12 mouse cellular contexts compared by ENCODE assay signal in the genomic region with DNA sequence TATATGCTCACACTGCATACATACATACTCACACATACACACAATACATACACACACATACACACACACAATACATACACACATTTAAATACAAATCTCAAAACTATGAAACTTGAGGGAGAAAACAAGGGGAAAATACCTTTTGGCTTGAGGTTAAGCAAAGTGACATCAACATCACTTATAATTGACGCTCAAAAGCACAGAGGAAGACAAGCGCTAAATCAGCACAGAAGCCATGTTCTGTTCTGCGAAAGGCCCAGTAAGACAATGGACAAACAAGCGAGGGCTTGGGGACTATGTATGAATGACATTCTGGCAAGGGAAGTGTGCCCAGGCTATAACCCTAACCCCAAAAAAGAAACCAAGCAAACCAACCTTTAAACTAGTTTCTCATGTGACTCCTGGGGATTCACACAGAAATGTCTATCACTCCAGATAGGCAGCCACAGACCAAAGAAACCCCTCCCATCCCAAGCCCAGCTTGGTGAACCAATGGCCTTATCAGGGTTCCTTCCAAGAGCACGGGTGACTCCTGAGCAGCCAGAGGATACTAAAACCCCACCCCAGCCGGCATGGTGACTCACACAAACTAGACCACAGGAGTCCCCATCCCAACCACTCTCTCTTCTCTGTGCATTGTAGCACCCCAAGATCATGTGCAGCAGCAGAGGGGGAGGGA. TPM values are rescaled to one million over a fixed set of nuclear protein-coding genes. Genes with fewer than 3 reads are reported as not detected.
DNase-seq lines count a peak whose midpoint lies in the region; ATAC-seq and TF ChIP-seq lines count a peak whose summit lies in the region.
"Had no signal": no experiment of that assay in that cellular context is flagged by ENCODE, and none has a peak within 500 bp of the region (broad histone marks: within the 10 kb centered on the region; RNA-seq: fewer than 3 reads in every experiment).

No protein-coding gene starts in this region.

- no peak overlapping the region for H3K9ac ChIP-seq in liver, embryonic 14.5 days (replicated peaks)
- H3K9ac ChIP-seq: hindbrain, embryonic 14.5 days had no signal

- intact Hi-C loops in heart, postnatal 36 days (cut with DNase I), result loop anchor here (5.0 kb wide), 1 partner anchor 48 kb away; no protein-coding TSS in a partner anchor

- peak; percentile 63 for ATAC-seq in erythroblast, adult 5-6 weeks (replicated peaks; ENCODE audit: low FRiP score, poor library complexity, severe bottlenecking)
- ATAC-seq in liver, embryonic 14.5 days (ENCODE audit: insufficient read depth), result peak; percentile 87
- ATAC-seq in cerebellum, adult (ENCODE audit: insufficient number of reproducible peaks, low FRiP score, low TSS enrichment), result no peak

- peaks cover 14 to 19% of the 10 kb centered on the region in 2 experiments for H3K4me1 ChIP-seq in liver, embryonic 14.5 days (replicated peaks; ENCODE audit: control insufficient read depth in 2 of 2, insufficient read depth in 2 of 2, low read length in 1 of 2)

- H3K27ac ChIP-seq in liver, embryonic 14.5 days, result 0 out of 2 replicates have a peak overlapping the region, but pooled peaks have one; percentile 18
- H3K27ac ChIP-seq: hindbrain, embryonic 14.5 days; kidney, postnatal 0 days had no signal

- 0 out of 2 replicates have a peak, but pooled peaks have one; percentile 6 for TF ChIP-seq EP300 in liver, embryonic 14.5 days (IDR thresholded peaks at IDR 0.05; ENCODE audit: low read depth)

- peak overlapping the region; percentile 47 for H3K4me2 ChIP-seq in liver, embryonic 14.5 days (ENCODE audit: low read depth)
- H3K4me2 ChIP-seq: hindbrain, embryonic 14.5 days had no signal

- no peak for TF ChIP-seq CTCF in liver, embryonic 14.5 days (IDR thresholded peaks at IDR 0.05; ENCODE audit: low read depth)

- no peaks in the 10 kb centered on the region for H3K36me3 ChIP-seq in liver, embryonic 14.5 days (replicated peaks; ENCODE audit: control insufficient read depth, insufficient read depth, low read depth)

- 41% methylated on average over 6 of the region's 6 CpGs for WGBS in liver, embryonic 14.5 days (ENCODE audit: insufficient replicate concordance)

- peak; percentile 97 for DNase-seq in 416B (ENCODE audit: low read depth)
- DNase-seq in CD8-positive naive resting alpha-beta T cell, adult 2 months (ENCODE audit: low read depth in 2 of 2, low spot score in 2 of 2), result peak; percentile 55 to 64
- DNase-seq in liver, embryonic 14.5 days (ENCODE audit: low read depth in 3 of 3, low spot score in 3 of 3), result peak; percentile 33 to 69 (median 64)
- no peak for DNase-seq in lung, postnatal 14 days
- DNase-seq in spleen, postnatal 14 days (ENCODE audit: low spot score in 2 of 2), result no peak
- no peak for DNase-seq in heart, postnatal 36 days
- DNase-seq: adrenal gland, postnatal 10 days; cerebellum, adult 9-10 months had no signal

- H3K4me3 ChIP-seq in liver, embryonic 14.5 days (ENCODE audit: insufficient read depth in 1 of 2, low read depth in 2 of 2, low read length in 2 of 2), result no peak overlapping the region

- H3K27me3 ChIP-seq in liver, embryonic 14.5 days (ENCODE audit: control insufficient read depth, insufficient read depth, low read length), result no peaks in the 10 kb centered on the region

- no peaks in the 10 kb centered on the region for H3K9me3 ChIP-seq in liver, embryonic 14.5 days (ENCODE audit: control insufficient read depth, low read length)

RNA-seq across cellular contexts. Expression of a gene that starts 48.2 kb away (rescaled TPM):
- total RNA-seq in erythroblast, adult 5-6 weeks (2015; ENCODE audit: low replicate concordance), result 15.9 and 26.5 TPM in 2 replicates
- 19.8 and 35.4 TPM in 2 replicates for total RNA-seq in erythroblast, adult 5-6 weeks (2017; ENCODE audit: low replicate concordance)
- 10.0 and 11.2 TPM in 2 replicates for polyA plus RNA-seq in liver, embryonic 14.5 days (2012; rRNA removed)
- 9.2 and 11.1 TPM in 2 replicates for polyA plus RNA-seq in liver, embryonic 14.5 days (2014; fragmentation: Nextera tagmentation; extraction: Ambion mirVana)
- total RNA-seq in heart, postnatal 36 days (2021), result 1 to 10 TPM; 5.7 to 6.1 TPM

Comparison
In these comparisons a context has a peak if more than half of its experiments do, and no peak if none do; other contexts are left out.
1. DNase-seq: peak in 416B (single experiment), CD8-positive naive resting alpha-beta T cell, adult 2 months (2 of 2) and liver, embryonic 14.5 days (3 of 3); none in lung, postnatal 14 days (single experiment), spleen, postnatal 14 days (0 of 2) and heart, postnatal 36 days (0 of 2).